Mouse (Mus musculus) thymus, adult 2 months (tissue): Measurements from ENCODE around the gene Eif2b5.

Experiments
- CTCF ChIP-seq: fragments of 200-500 bp; IDR thresholded peaks from 2 replicates; pipeline ENCODE4 v1.5.1; 2012; ENCODE audit warnings: mild to moderate bottlenecking, control low read depth, low read length, moderate library complexity, borderline replicate concordance; ENCODE audit not compliant: control insufficient read depth, poor library complexity, insufficient read depth; ENCODE audit errors: extremely low read depth
- POLR2A ChIP-seq: fragments of 200-500 bp; IDR thresholded peaks from 2 replicates; pipeline ENCODE4 v1.6.1; 2012; ENCODE audit warnings: mild to moderate bottlenecking, low read length, control low read depth, moderate library complexity; ENCODE audit not compliant: control insufficient read depth, poor library complexity, insufficient read depth; ENCODE audit errors: extremely low read depth

GRCm38 (mm10) chr16:20537601-20538320 is 39.1 kb downstream of the Eif2b5 start:
- TF ChIP-seq POLR2A (no peak), CTCF (no peak)
